Mouse (Mus musculus) heart, embryonic 15.5 days (tissue): ENCODE results near the gene Kat2a. TPM values are rescaled to one million over a fixed set of nuclear protein-coding genes. Genes with fewer than 3 reads are reported as not detected.

ENCODE experiments used
- ATAC-seq: fragments of 200-750 bp; cut with Nextera tagmentation; replicated peaks from 2 replicates; pipeline ENCODE4 v1.8.0; 2017; ENCODE audit warnings: low read depth, moderate TSS enrichment; ENCODE audit not compliant: insufficient number of reproducible peaks, insufficient read depth, low FRiP score
- H3K27ac ChIP-seq: fragments of 300-500 bp; sonication (generic); 2 replicates; pipeline ENCODE4 v1.5.1; 2015; ENCODE audit warnings: mild to moderate bottlenecking, inconsistent platforms
- H3K27me3 ChIP-seq: fragments of 300-500 bp; sonication (generic); 2 replicates; pipeline ENCODE4 v1.6.1; 2015; ENCODE audit warnings: inconsistent platforms
- H3K36me3 ChIP-seq: fragments of 300-500 bp; sonication (generic); 2 replicates; pipeline ENCODE4 v1.6.1; 2015; ENCODE audit warnings: mild to moderate bottlenecking, inconsistent platforms
- H3K4me1 ChIP-seq: fragments of 300-500 bp; sonication (generic); replicated peaks from 2 replicates; pipeline ENCODE4 v1.6.1; 2015; ENCODE audit warnings: inconsistent platforms
- H3K4me2 ChIP-seq: fragments of 300-500 bp; sonication (generic); 2 replicates; pipeline ENCODE4 v1.6.1; 2015; ENCODE audit warnings: inconsistent platforms, mild to moderate bottlenecking, moderate library complexity
- H3K4me3 ChIP-seq: fragments of 300-500 bp; sonication (generic); 2 replicates; pipeline ENCODE4 v1.5.1; 2015; ENCODE audit warnings: mild to moderate bottlenecking, inconsistent platforms
- H3K9ac ChIP-seq: fragments of 300-500 bp; sonication (generic); 2 replicates; pipeline ENCODE4 v1.6.1; 2015; ENCODE audit warnings: mild to moderate bottlenecking, inconsistent platforms
- H3K9me3 ChIP-seq: fragments of 300-500 bp; sonication (generic); replicated peaks from 2 replicates; pipeline ENCODE4 v1.6.1; 2016; ENCODE audit warnings: inconsistent platforms
- WGBS: fragments of 180-500 bp; shearing (Covaris S2); methylation state at CpG from one replicate; pipeline ENCODE4 v1.1.7; 2015; ENCODE audit warnings: mixed read lengths; 5-methylcytosine and 5-hydroxymethylcytosine counted together
- polyA plus RNA-seq: library from polyadenylated mRNA; unstranded; fragments of >200 nt; fragmentation: Nextera tagmentation; extraction: Ambion mirVana; gene quantifications from 2 replicates; pipeline ENCODE4 v1.2.1, GENCODE M21; 2015

Kat2a gene
- polyA plus RNA-seq, 1 experiment from 2014 or later, result 26.5 TPM

DNA sequence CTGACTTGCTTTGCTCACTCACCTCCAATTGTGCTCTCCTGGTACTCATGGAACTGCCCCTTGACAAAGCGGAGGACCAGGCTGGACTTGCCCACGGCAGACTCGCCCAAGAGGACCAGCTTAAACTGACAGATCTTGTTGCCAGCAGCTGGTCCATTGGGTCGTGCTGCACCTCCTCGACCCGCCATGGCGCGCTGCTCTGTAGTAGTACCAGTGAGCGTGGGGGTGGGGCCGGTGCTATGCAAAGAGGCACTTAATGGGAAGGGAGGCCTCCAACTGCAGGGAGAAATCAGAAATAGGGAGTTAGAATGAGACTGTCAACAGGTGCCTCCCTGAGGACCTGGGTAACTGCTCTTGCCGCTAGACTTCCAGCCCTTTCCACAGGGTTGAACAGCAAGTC is 7.6 kb upstream of the Kat2a start:
- Histone ChIP-seq H3K27me3 (no peaks in the 10 kb centered on the region), H3K36me3 (peaks cover 44% of the 10 kb centered on the region), H3K4me1 (peaks cover 56% of the 10 kb centered on the region), H3K9ac (no peak overlapping the region), H3K27ac (peak overlapping the region; percentile 82), H3K9me3 (no peaks in the 10 kb centered on the region), H3K4me2 (no peak overlapping the region), H3K4me3 (no peak overlapping the region)
- WGBS, result 76% methylated on average over 11 of the region's 11 CpGs
- ATAC-seq, result no peak

DNA sequence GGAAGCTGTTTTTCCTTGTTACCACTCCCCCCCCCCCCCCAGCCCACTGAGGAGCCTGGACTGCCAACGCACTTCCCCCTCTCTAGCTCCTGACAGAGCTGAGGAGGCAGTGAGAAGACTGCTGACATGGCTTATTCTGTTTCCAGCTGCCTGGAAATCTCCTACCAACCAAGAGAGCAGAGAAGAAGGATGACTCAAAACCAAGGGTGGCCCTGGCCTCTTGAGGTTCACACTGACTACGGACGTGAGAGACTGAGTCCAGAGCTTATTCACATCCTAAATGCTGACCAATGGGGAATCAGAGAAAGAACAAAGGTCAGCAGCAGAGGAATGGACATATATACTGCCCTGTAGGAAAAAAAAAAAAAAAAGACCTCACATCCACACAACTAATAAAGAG is 7.0 kb upstream of the Kat2a start:
- H3K27ac ChIP-seq, result no peak overlapping the region; the same call in 1 of the 2 replicates
- H3K4me2 ChIP-seq, result no peak overlapping the region
- peaks cover 54% of the 10 kb centered on the region for H3K4me1 ChIP-seq
- no peaks in the 10 kb centered on the region for H3K27me3 ChIP-seq
- no peak overlapping the region for H3K4me3 ChIP-seq
- H3K9me3 ChIP-seq, result no peaks in the 10 kb centered on the region
- no peak for ATAC-seq
- peaks cover 46% of the 10 kb centered on the region for H3K36me3 ChIP-seq
- no peak overlapping the region for H3K9ac ChIP-seq
- 66% methylated on average over 3 of the region's 3 CpGs for WGBS

DNA sequence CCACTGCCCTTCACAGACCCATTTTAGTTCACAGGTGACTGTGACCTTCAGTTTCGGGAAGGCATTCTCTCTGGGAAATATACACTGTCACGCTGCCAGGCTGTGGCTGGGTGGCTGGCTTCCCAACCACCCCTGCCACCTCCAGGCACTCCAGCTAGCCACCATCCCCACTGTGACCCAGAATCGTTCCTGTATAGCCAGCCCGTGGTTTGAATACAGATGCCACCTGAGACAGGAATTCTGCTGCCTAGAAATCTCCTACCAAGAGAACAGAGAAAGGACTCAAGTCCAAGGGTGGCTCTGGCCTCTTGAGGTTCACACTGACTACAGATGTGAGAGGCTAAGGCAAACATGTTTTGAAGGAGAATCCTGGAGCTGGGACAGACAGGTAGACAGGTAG is 6.6 kb upstream of the Kat2a start:
- no peak for ATAC-seq
- Histone ChIP-seq H3K36me3 (peaks cover 46% of the 10 kb centered on the region), H3K27me3 (no peaks in the 10 kb centered on the region), H3K4me1 (peaks cover 56% of the 10 kb centered on the region), H3K9ac (no peak overlapping the region), H3K4me3 (no peak overlapping the region), H3K27ac (no peak overlapping the region), H3K4me2 (no peak overlapping the region), H3K9me3 (no peaks in the 10 kb centered on the region)
- WGBS, result 87% methylated on average over 4 of the region's 4 CpGs

DNA sequence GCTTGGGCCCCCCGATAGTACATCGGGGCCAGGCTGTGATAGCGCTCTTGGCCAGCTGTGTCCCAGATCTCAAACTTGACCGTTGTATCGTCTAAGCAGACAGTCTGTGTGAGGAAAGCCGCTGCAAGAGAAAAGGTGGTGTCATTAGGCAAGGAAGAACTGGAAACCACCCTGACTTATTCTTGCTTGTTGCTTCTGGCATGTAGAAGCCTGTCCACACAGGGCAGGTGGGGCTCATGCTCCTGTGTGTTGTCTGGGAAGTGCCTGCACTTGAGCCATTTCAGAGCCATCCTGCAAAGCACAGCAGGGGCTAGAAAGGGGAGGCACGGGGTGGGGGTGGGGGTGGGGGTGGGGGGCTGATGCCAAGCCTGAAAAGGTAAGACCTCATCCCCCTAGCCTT is 6.2 kb upstream of the Kat2a start:
- Histone ChIP-seq H3K9ac (no peak overlapping the region), H3K4me1 (peaks cover 60% of the 10 kb centered on the region), H3K9me3 (no peaks in the 10 kb centered on the region), H3K36me3 (peaks cover 46% of the 10 kb centered on the region), H3K4me3 (no peak overlapping the region), H3K27ac (no peak overlapping the region), H3K4me2 (no peak overlapping the region), H3K27me3 (no peaks in the 10 kb centered on the region)
- 94% methylated on average over 7 of the region's 7 CpGs for WGBS
- ATAC-seq, result no peak

DNA sequence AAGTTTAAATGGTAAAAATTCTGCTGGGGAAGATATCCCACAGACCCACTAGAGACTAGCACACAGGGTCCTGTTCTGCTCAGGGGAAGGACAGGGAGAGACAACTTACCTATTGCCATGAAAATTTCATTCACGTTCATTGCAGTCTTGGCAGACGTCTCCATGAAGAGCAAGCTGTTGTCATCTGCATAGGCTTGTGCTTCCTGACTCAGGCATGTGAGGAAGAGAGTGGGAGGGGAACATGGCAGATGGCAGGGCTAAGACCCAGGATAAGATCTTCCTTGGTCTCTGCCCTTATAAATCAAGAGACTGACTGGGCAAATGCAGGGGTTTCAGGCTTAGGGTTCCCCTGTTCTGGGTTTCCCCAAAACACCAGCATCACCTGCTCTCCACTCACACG is 4.4 kb upstream of the Kat2a start:
- Histone ChIP-seq H3K4me2 (no peak overlapping the region), H3K4me3 (no peak overlapping the region), H3K27me3 (no peaks in the 10 kb centered on the region), H3K27ac (no peak overlapping the region), H3K9me3 (no peaks in the 10 kb centered on the region), H3K36me3 (peaks cover 46% of the 10 kb centered on the region), H3K9ac (no peak overlapping the region), H3K4me1 (peaks cover 55% of the 10 kb centered on the region)
- WGBS, result 78% methylated on average over 3 of the region's 3 CpGs
- ATAC-seq, result no peak

DNA sequence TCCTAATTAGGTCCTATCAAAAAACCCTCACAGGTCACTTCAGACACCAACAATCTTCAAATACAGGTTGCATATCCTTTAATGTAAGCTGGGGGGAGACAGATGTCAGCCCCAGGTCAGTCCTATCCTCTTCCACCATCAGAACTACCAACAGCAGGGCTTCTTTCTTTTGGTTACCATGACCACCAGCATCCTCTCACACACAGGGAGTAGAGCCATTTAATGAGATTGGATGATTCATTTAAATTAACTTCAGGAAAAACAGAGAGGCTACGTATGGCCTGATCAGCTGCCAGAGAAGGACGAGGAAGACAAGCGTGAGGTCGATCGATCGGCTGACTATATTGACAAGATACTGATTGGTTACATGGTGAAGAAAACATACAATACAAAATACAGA is 2.7 kb upstream of the Kat2a start:
- Histone ChIP-seq H3K4me2 (no peak overlapping the region), H3K4me3 (no peak overlapping the region), H3K36me3 (peaks cover 55% of the 10 kb centered on the region), H3K27ac (no peak overlapping the region), H3K9me3 (no peaks in the 10 kb centered on the region), H3K27me3 (no peaks in the 10 kb centered on the region), H3K9ac (no peak overlapping the region), H3K4me1 (peaks cover 46% of the 10 kb centered on the region)
- ATAC-seq, result no peak
- 92% methylated on average over 6 of the region's 6 CpGs for WGBS

DNA sequence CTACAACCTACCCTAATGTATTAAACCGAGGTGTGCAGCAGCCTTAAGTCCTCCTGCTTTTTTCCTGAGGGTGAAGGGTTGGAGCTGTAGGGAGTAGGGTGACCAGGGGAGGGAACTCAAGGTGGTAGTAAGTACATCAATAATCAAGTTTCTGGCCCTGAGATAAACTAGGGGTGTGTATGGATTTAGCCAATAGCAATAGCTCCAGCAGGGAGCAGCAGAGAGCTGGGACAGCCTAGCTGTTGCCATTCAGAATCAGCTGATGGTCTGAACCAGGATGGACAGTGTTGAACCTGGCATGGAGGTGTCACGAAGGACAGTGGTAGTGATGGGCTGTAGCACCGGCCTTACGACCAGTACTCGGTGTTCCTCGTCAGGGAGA is 2.3 kb upstream of the Kat2a start:
- H3K4me3 ChIP-seq, result peak overlapping the region; percentile 36; the same call in 1 of the 2 replicates
- H3K9ac ChIP-seq, result no peak overlapping the region
- H3K4me2 ChIP-seq, result peak overlapping the region; percentile 65
- no peak for ATAC-seq
- H3K36me3 ChIP-seq, result peaks cover 57% of the 10 kb centered on the region
- H3K27me3 ChIP-seq, result no peaks in the 10 kb centered on the region
- H3K4me1 ChIP-seq, result peaks cover 42% of the 10 kb centered on the region
- H3K27ac ChIP-seq, result peak overlapping the region; percentile 79
- no peaks in the 10 kb centered on the region for H3K9me3 ChIP-seq
- WGBS, result 48% methylated on average over 6 of the region's 6 CpGs

DNA sequence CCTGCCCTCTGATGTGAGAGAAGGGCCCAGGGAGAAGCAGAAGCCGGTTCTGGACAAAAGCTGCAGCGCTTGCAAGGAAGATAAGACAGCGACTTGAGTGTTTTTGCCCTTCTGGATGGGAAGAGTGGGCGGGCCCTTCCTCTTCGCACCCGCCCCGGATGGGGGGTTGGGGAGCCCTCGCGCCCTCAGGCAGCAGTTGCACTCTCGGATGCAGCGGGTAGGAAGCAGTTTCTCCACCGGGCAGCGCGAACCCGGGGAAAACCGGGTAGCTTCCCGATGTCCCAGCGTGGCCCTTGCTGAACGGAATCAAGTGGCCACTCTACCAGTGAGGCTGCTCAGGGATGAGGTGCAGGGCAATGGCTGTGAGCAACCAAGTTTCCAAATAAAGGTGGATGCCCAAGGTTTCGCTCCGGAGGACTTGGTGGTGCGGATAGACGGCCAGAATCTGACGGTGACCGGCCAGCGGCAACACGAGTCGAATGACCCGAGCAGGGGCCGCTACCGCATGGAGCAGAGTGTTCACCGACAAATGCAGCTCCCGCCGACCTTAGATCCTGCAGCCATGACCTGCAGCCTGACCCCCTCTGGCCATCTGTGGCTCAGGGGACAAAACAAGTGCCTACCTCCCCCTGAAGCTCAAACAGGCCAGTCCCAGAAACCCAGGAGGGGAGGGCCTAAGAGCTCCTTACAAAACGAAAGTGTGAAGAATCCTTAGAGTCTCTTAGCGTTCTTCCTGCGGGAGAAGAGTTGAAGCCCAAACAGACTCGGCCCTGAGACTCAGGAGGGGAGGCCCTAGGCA is 1.7 kb upstream of the Kat2a start, which contains the start of gene Hspb9:
Gene Hspb9, plus strand, starts transcription at position 116 of the 799 bp plus-strand sequence.
- no peaks in the 10 kb centered on the region for H3K9me3 ChIP-seq
- H3K27me3 ChIP-seq, result no peaks in the 10 kb centered on the region
- 7% methylated on average over 38 of the region's 38 CpGs for WGBS
- H3K4me2 ChIP-seq, result peak within 1 kb of the TSS; percentile 79
- peak within 1 kb of the TSS; percentile 47 for H3K9ac ChIP-seq
- H3K27ac ChIP-seq, result peak within 1 kb of the TSS; percentile 79
- 0 out of 2 replicates have a peak, but pooled peaks have one; percentile 25 for ATAC-seq
- peaks cover 37% of the 10 kb centered on the region for H3K4me1 ChIP-seq
- H3K36me3 ChIP-seq, result peaks cover 60% of the 10 kb centered on the region
- H3K4me3 ChIP-seq, result peak within 1 kb of the TSS; percentile 36

DNA sequence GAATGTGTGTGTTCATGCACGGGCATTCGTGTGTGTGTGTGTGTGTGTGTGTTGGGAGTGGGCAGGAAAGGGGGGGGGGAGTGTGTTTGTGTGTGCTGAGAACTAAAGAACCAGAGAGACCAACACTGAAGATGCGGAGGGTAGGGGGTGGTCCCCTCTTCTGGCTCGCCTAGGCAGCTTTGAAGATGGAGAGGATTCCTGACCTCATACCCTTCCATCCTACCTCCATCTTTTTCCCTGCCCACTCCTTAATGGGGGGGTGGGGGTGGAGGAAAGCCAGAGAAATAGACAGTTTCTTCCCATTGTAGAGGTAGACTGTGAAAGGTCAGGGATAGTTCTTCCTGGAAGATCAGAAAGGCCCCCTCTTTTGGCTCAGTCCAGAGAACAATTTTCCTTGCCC is 909 bp upstream of the Kat2a start:
- H3K27ac ChIP-seq, result peak overlapping the region; percentile 79
- peak overlapping the region; percentile 47; the same call in 1 of the 2 replicates for H3K9ac ChIP-seq
- no peak for ATAC-seq
- peaks cover 60% of the 10 kb centered on the region for H3K36me3 ChIP-seq
- H3K4me1 ChIP-seq, result peaks cover 34% of the 10 kb centered on the region
- H3K9me3 ChIP-seq, result no peaks in the 10 kb centered on the region
- 70% methylated on average over 4 of the region's 4 CpGs for WGBS
- H3K4me2 ChIP-seq, result peak overlapping the region; percentile 65
- no peaks in the 10 kb centered on the region for H3K27me3 ChIP-seq
- H3K4me3 ChIP-seq, result peak overlapping the region; percentile 36

DNA sequence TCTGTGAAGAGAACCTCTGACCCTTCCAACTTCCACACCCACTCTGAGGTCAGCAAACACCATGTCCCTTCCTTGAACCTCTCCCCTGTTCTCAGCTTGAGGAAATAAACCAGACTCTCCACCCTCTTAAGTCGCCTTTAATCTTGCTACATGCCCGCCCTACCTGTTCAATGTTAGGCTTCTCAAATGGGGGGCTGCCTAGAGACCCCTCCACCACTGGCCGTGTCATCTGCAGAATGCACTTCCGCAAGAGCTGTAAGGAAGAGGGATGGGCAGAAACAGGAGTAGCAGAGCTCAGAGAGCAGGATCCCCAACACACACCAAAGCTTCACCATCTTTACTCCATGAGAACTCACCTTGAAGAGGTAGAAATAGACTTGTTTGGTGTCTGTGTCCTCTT is 1.3 kb downstream of the Kat2a start:
- peak overlapping the region; percentile 89; the same call in 1 of the 2 replicates for H3K4me3 ChIP-seq
- peaks cover 34% of the 10 kb centered on the region for H3K4me1 ChIP-seq
- 84% methylated on average over 4 of the region's 4 CpGs for WGBS
- H3K27ac ChIP-seq, result no peak overlapping the region
- no peaks in the 10 kb centered on the region for H3K9me3 ChIP-seq
- H3K36me3 ChIP-seq, result peaks cover 60% of the 10 kb centered on the region
- no peak for ATAC-seq
- H3K4me2 ChIP-seq, result peak overlapping the region; percentile 79; the same call in 1 of the 2 replicates
- H3K9ac ChIP-seq, result no peak overlapping the region
- H3K27me3 ChIP-seq, result no peaks in the 10 kb centered on the region

DNA sequence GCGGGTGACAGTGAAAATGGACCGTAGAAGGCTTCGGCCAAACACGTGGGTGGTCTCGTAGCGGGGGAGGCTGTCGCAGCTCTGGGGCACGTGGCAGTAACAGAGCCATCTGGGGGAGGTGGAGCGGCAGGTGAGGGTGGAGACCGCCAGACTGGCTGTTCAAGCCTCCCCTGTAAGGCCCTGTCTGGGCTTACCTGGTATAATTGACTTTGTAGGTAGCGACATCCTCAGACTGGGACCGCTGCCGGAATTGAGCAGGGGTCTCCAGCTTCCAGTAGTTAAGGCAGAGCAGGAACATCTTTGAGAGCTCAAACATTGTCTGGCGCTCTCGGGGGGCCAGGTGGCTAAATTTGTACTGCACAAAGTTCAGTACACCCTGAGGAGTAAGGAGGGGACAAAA is 1.7 kb downstream of the Kat2a start:
- no peaks in the 10 kb centered on the region for H3K9me3 ChIP-seq
- ATAC-seq, result no peak
- peaks cover 59% of the 10 kb centered on the region for H3K36me3 ChIP-seq
- WGBS, result 90% methylated on average over 15 of the region's 15 CpGs
- no peak overlapping the region for H3K4me3 ChIP-seq
- H3K27me3 ChIP-seq, result no peaks in the 10 kb centered on the region
- H3K9ac ChIP-seq, result no peak overlapping the region
- peaks cover 34% of the 10 kb centered on the region for H3K4me1 ChIP-seq
- H3K4me2 ChIP-seq, result no peak overlapping the region
- H3K27ac ChIP-seq, result no peak overlapping the region
